Mouse (Mus musculus): Measurements from ENCODE around the gene Zfp768. TPM values are rescaled to one million over a fixed set of nuclear protein-coding genes. Genes with fewer than 3 reads are reported as not detected.

Gene Zfp768
- polyA plus RNA-seq, 1 experiment, result 7.8 TPM

DNA sequence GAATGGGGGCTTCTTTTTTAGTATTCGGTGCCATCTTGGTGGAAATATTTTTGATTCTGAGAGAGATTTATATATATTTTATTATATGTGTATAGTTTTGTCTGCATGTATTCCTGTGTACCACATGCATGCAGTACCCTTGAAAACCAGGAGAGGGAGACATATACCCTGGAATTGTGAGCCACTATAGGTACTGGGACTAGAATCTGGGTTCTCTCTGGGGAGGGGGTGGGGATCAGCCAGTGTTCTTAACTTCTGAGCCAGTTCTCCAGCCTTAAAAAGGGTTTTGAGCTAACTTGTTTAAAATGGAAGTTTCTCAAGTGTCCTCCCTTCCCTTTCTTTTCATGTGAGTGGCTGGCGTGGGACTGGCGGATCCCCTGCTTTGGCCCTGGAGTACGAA, 36.5 kb downstream of the Zfp768 start:
- Histone ChIP-seq H3K27me3 (ENCODE audit: control insufficient read depth, insufficient read depth, low read length) (no peaks in the 10 kb centered on the region), H3K27ac (ENCODE audit: insufficient read depth, low read length) (no peak overlapping the region), H3K4me3 (ENCODE audit: extremely low read depth, insufficient read depth, insufficient read length) (no peak overlapping the region), H3K4me1 (ENCODE audit: control insufficient read depth, insufficient read depth, insufficient read length) (no peaks in the 10 kb centered on the region), H3K36me3 (ENCODE audit: control insufficient read depth, insufficient read depth, low read length) (peaks cover 46% of the 10 kb centered on the region)
- TF ChIP-seq CTCF (IDR thresholded peaks at IDR 0.05; ENCODE audit: extremely low read depth, insufficient read depth, insufficient read length, insufficient replicate concordance), result no peak
- no peak for TF ChIP-seq POLR2A (IDR thresholded peaks at IDR 0.05; ENCODE audit: low read depth, low read length)
- WGBS, result 89% methylated on average over 4 of the region's 4 CpGs
- DNase-seq (ENCODE audit: low read depth in 1 of 2, low spot score in 2 of 2), result no peak

DNA sequence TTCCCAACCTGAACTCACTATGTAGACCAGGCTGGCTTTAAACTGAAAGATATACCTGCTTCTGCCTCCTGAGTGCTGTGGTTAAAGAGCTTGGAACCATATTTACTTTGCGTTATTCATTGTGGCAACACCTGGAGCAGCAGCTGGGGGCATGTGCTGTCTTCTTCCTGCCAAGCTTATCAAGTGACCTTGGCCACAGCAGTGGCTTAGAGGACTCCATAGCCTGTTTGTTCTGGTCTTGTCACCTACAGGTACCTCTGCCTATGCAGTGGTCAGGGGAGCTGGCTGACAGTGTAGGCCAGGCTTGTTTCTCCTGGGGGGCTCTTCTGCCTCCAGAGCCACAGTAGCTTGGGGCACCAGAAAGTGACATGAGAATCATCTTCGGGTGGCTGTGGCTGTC, 37.0 kb downstream of the Zfp768 start:
- Histone ChIP-seq H3K36me3 (ENCODE audit: control insufficient read depth, insufficient read depth, low read length) (peaks cover 43% of the 10 kb centered on the region), H3K4me1 (ENCODE audit: control insufficient read depth, insufficient read depth, insufficient read length) (no peaks in the 10 kb centered on the region), H3K27me3 (ENCODE audit: control insufficient read depth, insufficient read depth, low read length) (no peaks in the 10 kb centered on the region), H3K27ac (ENCODE audit: insufficient read depth, low read length) (no peak overlapping the region), H3K4me3 (ENCODE audit: extremely low read depth, insufficient read depth, insufficient read length) (no peak overlapping the region)
- TF ChIP-seq POLR2A (IDR thresholded peaks at IDR 0.05; ENCODE audit: low read depth, low read length), result no peak
- 72% methylated on average over 2 of the region's 2 CpGs for WGBS
- DNase-seq (ENCODE audit: low read depth in 1 of 2, low spot score in 2 of 2), result no peak

GRCm38 (mm10) chr7:127297586-127298193, 47.7 kb downstream of the Zfp768 start:
- H3K27me3 ChIP-seq (ENCODE audit: control insufficient read depth, insufficient read depth, low read length), result no peaks in the 10 kb centered on the region
- TF ChIP-seq CTCF (IDR thresholded peaks at IDR 0.05; ENCODE audit: extremely low read depth, insufficient read depth, insufficient read length, insufficient replicate concordance), result no peak
- no peak for TF ChIP-seq POLR2A (IDR thresholded peaks at IDR 0.05; ENCODE audit: low read depth, low read length)
- no peak for DNase-seq (ENCODE audit: low read depth in 1 of 2, low spot score in 2 of 2)
- peak overlapping the region; percentile 92; the same call in 1 of the 2 replicates for H3K27ac ChIP-seq (ENCODE audit: insufficient read depth, low read length)
- peak overlapping the region; percentile 67 for H3K4me3 ChIP-seq (ENCODE audit: extremely low read depth, insufficient read depth, insufficient read length)
- H3K36me3 ChIP-seq (ENCODE audit: control insufficient read depth, insufficient read depth, low read length), result peaks cover 18% of the 10 kb centered on the region
- WGBS, result 60% methylated on average over 5 of the region's 5 CpGs
- H3K4me1 ChIP-seq (ENCODE audit: control insufficient read depth, insufficient read depth, insufficient read length), result peaks cover 3% of the 10 kb centered on the region; the same call in 1 of the 2 replicates

GRCm38 (mm10) chr7:127296786-127297555, 48.4 kb downstream of the Zfp768 start:
- 55% methylated on average over 5 of the region's 5 CpGs for WGBS
- H3K27ac ChIP-seq (ENCODE audit: insufficient read depth, low read length), result peak overlapping the region; percentile 92
- TF ChIP-seq CTCF (IDR thresholded peaks at IDR 0.05; ENCODE audit: extremely low read depth, insufficient read depth, insufficient read length, insufficient replicate concordance), result no peak
- TF ChIP-seq POLR2A (IDR thresholded peaks at IDR 0.05; ENCODE audit: low read depth, low read length), result no peak
- DNase-seq (ENCODE audit: low read depth in 1 of 2, low spot score in 2 of 2), result no peak
- peaks cover 3% of the 10 kb centered on the region; the same call in 1 of the 2 replicates for H3K4me1 ChIP-seq (ENCODE audit: control insufficient read depth, insufficient read depth, insufficient read length)
- no peaks in the 10 kb centered on the region for H3K27me3 ChIP-seq (ENCODE audit: control insufficient read depth, insufficient read depth, low read length)
- H3K36me3 ChIP-seq (ENCODE audit: control insufficient read depth, insufficient read depth, low read length), result peaks cover 14% of the 10 kb centered on the region
- peak overlapping the region; percentile 67 for H3K4me3 ChIP-seq (ENCODE audit: extremely low read depth, insufficient read depth, insufficient read length)

GRCm38 (mm10) chr7:127296098-127296497, 49.3 kb downstream of the Zfp768 start, which contains the start of gene Itgal:
Gene Itgal, plus strand, starts transcription at chr7:127296260.
- H3K27ac ChIP-seq (ENCODE audit: insufficient read depth, low read length), result peak within 1 kb of the TSS; percentile 92
- peak; percentile 60 to 65 for DNase-seq (ENCODE audit: low read depth in 1 of 2, low spot score in 2 of 2)
- H3K36me3 ChIP-seq (ENCODE audit: control insufficient read depth, insufficient read depth, low read length), result peaks cover 10% of the 10 kb centered on the region
- H3K27me3 ChIP-seq (ENCODE audit: control insufficient read depth, insufficient read depth, low read length), result no peaks in the 10 kb centered on the region
- peak within 1 kb of the TSS; percentile 67 for H3K4me3 ChIP-seq (ENCODE audit: extremely low read depth, insufficient read depth, insufficient read length)
- peaks cover 3% of the 10 kb centered on the region; the same call in 1 of the 2 replicates for H3K4me1 ChIP-seq (ENCODE audit: control insufficient read depth, insufficient read depth, insufficient read length)
- WGBS, result 5% methylated on average over 11 of the region's 11 CpGs
- TF ChIP-seq POLR2A (IDR thresholded peaks at IDR 0.05; ENCODE audit: low read depth, low read length) (no peak; the same call in 1 of the 2 replicates), CTCF (IDR thresholded peaks at IDR 0.05; ENCODE audit: extremely low read depth, insufficient read depth, insufficient read length, insufficient replicate concordance) (no peak)

Other genes starting within 250 kb of the Zfp768 start
- gene Qprt, start 223.4 kb downstream of the Zfp768 start, polyA plus RNA-seq (2012; rRNA removed), result 5.5 and 5.8 TPM in 2 replicates
- gene Spn, start 207.8 kb downstream of the Zfp768 start, polyA plus RNA-seq (2012; rRNA removed), result 54.6 and 56.6 TPM in 2 replicates
- 22.7 and 26.4 TPM in 2 replicates for gene Cd2bp2, start 149.5 kb downstream of the Zfp768 start, polyA plus RNA-seq (2012; rRNA removed)
- gene Tbc1d10b, start 137.1 kb downstream of the Zfp768 start, polyA plus RNA-seq (2012; rRNA removed), result 33.0 and 34.3 TPM in 2 replicates
- 1.2 and 5.2 TPM in 2 replicates for gene Mylpf, start 136.7 kb downstream of the Zfp768 start, polyA plus RNA-seq (2012; rRNA removed)
- 9.2 and 12.9 TPM in 2 replicates for gene Zfp553, start 112.5 kb downstream of the Zfp768 start, polyA plus RNA-seq (2012; rRNA removed)
- gene Sept1, start 112.5 kb downstream of the Zfp768 start, polyA plus RNA-seq (2012; rRNA removed), result 280 and 335 TPM in 2 replicates
- 35.6 and 68.3 TPM in 2 replicates for gene Zfp771, start 101.3 kb downstream of the Zfp768 start, polyA plus RNA-seq (2012; rRNA removed)
- gene Dctpp1, start 84.9 kb downstream of the Zfp768 start, polyA plus RNA-seq (2012; rRNA removed), result 30.8 and 37.5 TPM in 2 replicates
- 12.9 and 16.0 TPM in 2 replicates for gene Sephs2, start 71.5 kb downstream of the Zfp768 start, polyA plus RNA-seq (2012; rRNA removed)
- gene Itgal, start 49.3 kb downstream of the Zfp768 start, polyA plus RNA-seq (2012; rRNA removed), result 92.1 and 105 TPM in 2 replicates
- 7.2 and 10.0 TPM in 2 replicates for gene Zfp747, start 30.5 kb upstream of the Zfp768 start, polyA plus RNA-seq (2012; rRNA removed)
- gene 9130019O22Rik, start 41.6 kb upstream of the Zfp768 start, polyA plus RNA-seq (2012; rRNA removed), result 3.2 and 3.7 TPM in 2 replicates
- gene E430018J23Rik, start 48.0 kb upstream of the Zfp768 start, polyA plus RNA-seq (2012; rRNA removed), result 4.3 and 6.4 TPM in 2 replicates
- gene Zfp764, start 61.2 kb upstream of the Zfp768 start, polyA plus RNA-seq (2012; rRNA removed), result 6.1 TPM in 2 replicates
- gene Zfp688, start 76.5 kb upstream of the Zfp768 start, polyA plus RNA-seq (2012; rRNA removed), result 24.9 and 35.9 TPM in 2 replicates
- gene Zfp689, start 103.6 kb upstream of the Zfp768 start, polyA plus RNA-seq (2012; rRNA removed), result 4.1 and 6.2 TPM in 2 replicates
- gene Prr14, start 114.0 kb upstream of the Zfp768 start, polyA plus RNA-seq (2012; rRNA removed), result 76.5 and 84.4 TPM in 2 replicates
- gene Fbrs, start 133.6 kb upstream of the Zfp768 start, polyA plus RNA-seq (2012; rRNA removed), result 56.1 and 61.0 TPM in 2 replicates
- gene Srcap, start 166.4 kb upstream of the Zfp768 start, polyA plus RNA-seq (2012; rRNA removed), result 37.7 and 38.5 TPM in 2 replicates
- 12.0 and 14.6 TPM in 2 replicates for gene Gm42715, start 174.0 kb upstream of the Zfp768 start, polyA plus RNA-seq (2012; rRNA removed)
- 4.8 TPM in 2 replicates for gene Tmem265, start 215.8 kb upstream of the Zfp768 start, polyA plus RNA-seq (2012; rRNA removed)
- gene Phkg2, start 227.8 kb upstream of the Zfp768 start, polyA plus RNA-seq (2012; rRNA removed), result 79.5 and 91.4 TPM in 2 replicates
- 1.6 and 2.2 TPM in 2 replicates for gene Ccdc189, start 243.0 kb upstream of the Zfp768 start, polyA plus RNA-seq (2012; rRNA removed)
- 25.8 and 29.3 TPM in 2 replicates for gene Rnf40, start 243.2 kb upstream of the Zfp768 start, polyA plus RNA-seq (2012; rRNA removed)

Measured in spleen, adult 2 months (tissue).